Mouse (Mus musculus) kidney, embryonic 15.5 days (tissue): ENCODE results near the gene Ephb1. TPM values are rescaled to one million over a fixed set of nuclear protein-coding genes. Genes with fewer than 3 reads are reported as not detected.

Experiments
- ATAC-seq: fragments of 200-750 bp; cut with Nextera tagmentation; replicated peaks from 2 replicates; pipeline ENCODE4 v1.8.0; 2017; ENCODE audit warnings: moderate TSS enrichment; ENCODE audit not compliant: low FRiP score
- H3K27ac ChIP-seq: fragments of 300-500 bp; sonication (generic); 2 replicates; pipeline ENCODE4 v1.5.1; 2015; ENCODE audit warnings: mild to moderate bottlenecking, inconsistent platforms
- H3K27me3 ChIP-seq: fragments of 300-500 bp; sonication (generic); 2 replicates; pipeline ENCODE4 v1.6.1; 2015; ENCODE audit warnings: inconsistent platforms
- H3K36me3 ChIP-seq: fragments of 300-500 bp; sonication (generic); 2 replicates; pipeline ENCODE4 v1.6.1; 2015; ENCODE audit warnings: inconsistent platforms
- H3K4me1 ChIP-seq: fragments of 300-500 bp; sonication (generic); 2 replicates; pipeline ENCODE4 v1.6.1; 2015; ENCODE audit warnings: inconsistent platforms
- H3K4me2 ChIP-seq: fragments of 300-500 bp; sonication (generic); 2 replicates; pipeline ENCODE4 v1.6.1; 2015; ENCODE audit warnings: moderate library complexity, mild to moderate bottlenecking, inconsistent platforms
- H3K4me3 ChIP-seq: fragments of 300-500 bp; sonication (generic); replicated peaks from 2 replicates; pipeline ENCODE4 v1.5.1; 2015; ENCODE audit warnings: mild to moderate bottlenecking, inconsistent platforms
- H3K9ac ChIP-seq: fragments of 300-500 bp; sonication (generic); 2 replicates; pipeline ENCODE4 v1.6.1; 2015; ENCODE audit warnings: mild to moderate bottlenecking, inconsistent platforms
- H3K9me3 ChIP-seq: fragments of 300-500 bp; sonication (generic); replicated peaks from 2 replicates; pipeline ENCODE4 v1.6.1; 2016; ENCODE audit warnings: inconsistent platforms
- WGBS: fragments of 180-500 bp; shearing (Covaris S2); methylation state at CpG from one replicate; pipeline ENCODE4 v1.1.7; 2015; ENCODE audit warnings: mixed read lengths; 5-methylcytosine and 5-hydroxymethylcytosine counted together
- polyA plus RNA-seq: library from polyadenylated mRNA; unstranded; fragments of >200 nt; fragmentation: Nextera tagmentation; extraction: Ambion mirVana; gene quantifications from 2 replicates; pipeline ENCODE4 v1.2.1, GENCODE M21; 2015

Gene Ephb1
- polyA plus RNA-seq, 1 experiment from 2014 or later = 4.8 TPM

- Histone ChIP-seq H3K4me3 (no peak overlapping the region), H3K36me3 (no peaks in the 10 kb centered on the region), H3K9me3 (no peaks in the 10 kb centered on the region), H3K9ac (no peak overlapping the region), H3K27me3 (0 out of 2 replicates have a peak, but pooled peaks cover 2% of the 10 kb centered on the region), H3K4me2 (no peak overlapping the region), H3K27ac (no peak overlapping the region), H3K4me1 (peaks cover 6% of the 10 kb centered on the region; the same call in 1 of the 2 replicates)
- WGBS = 60% methylated on average over 3 of the region's 3 CpGs
- no peak for ATAC-seq
These were observed 285.2 kb downstream of the Ephb1 start for GRCm38 (mm10) chr9:102069151-102069882.

GRCm38 (mm10) chr9:102066601-102067000 lies 287.9 kb downstream of the Ephb1 start:
- no peak overlapping the region for H3K27ac ChIP-seq

GRCm38 (mm10) chr9:102045886-102046285 lies 308.6 kb downstream of the Ephb1 start:
- 46% methylated on average over 2 of the region's 2 CpGs for WGBS
- Histone ChIP-seq H3K4me2 (no peak overlapping the region), H3K36me3 (no peaks in the 10 kb centered on the region), H3K4me1 (no peaks in the 10 kb centered on the region), H3K9ac (no peak overlapping the region), H3K4me3 (no peak overlapping the region), H3K27me3 (0 out of 2 replicates have a peak, but pooled peaks cover 8% of the 10 kb centered on the region), H3K27ac (no peak overlapping the region), H3K9me3 (no peaks in the 10 kb centered on the region)
- ATAC-seq = no peak

More at GRCm38 (mm10) chr9:102066601-102067000, 287.9 kb downstream of the Ephb1 start:
- 71% methylated on average over 10 of the region's 10 CpGs for WGBS
- Histone ChIP-seq H3K36me3 (no peaks in the 10 kb centered on the region), H3K4me2 (no peak overlapping the region), H3K9me3 (no peaks in the 10 kb centered on the region), H3K9ac (no peak overlapping the region), H3K4me3 (no peak overlapping the region), H3K27me3 (no peaks in the 10 kb centered on the region), H3K4me1 (peaks cover 6% of the 10 kb centered on the region; the same call in 1 of the 2 replicates)
- no peak for ATAC-seq

- Histone ChIP-seq H3K36me3 (no peaks in the 10 kb centered on the region), H3K27ac (no peak overlapping the region), H3K27me3 (0 out of 2 replicates have a peak, but pooled peaks cover 8% of the 10 kb centered on the region), H3K9me3 (no peaks in the 10 kb centered on the region), H3K4me3 (no peak overlapping the region), H3K9ac (no peak overlapping the region), H3K4me1 (no peaks in the 10 kb centered on the region), H3K4me2 (no peak overlapping the region)
- WGBS = 43% methylated on average over 8 of the region's 8 CpGs
- ATAC-seq = no peak
These were observed 309.2 kb downstream of the Ephb1 start for GRCm38 (mm10) chr9:102045111-102045861.

- no peaks in the 10 kb centered on the region for H3K27me3 ChIP-seq
- no peak overlapping the region for H3K9ac ChIP-seq
- no peak overlapping the region for H3K27ac ChIP-seq
- H3K4me2 ChIP-seq = no peak overlapping the region
- no peaks in the 10 kb centered on the region for H3K36me3 ChIP-seq
- no peaks in the 10 kb centered on the region for H3K4me1 ChIP-seq
- H3K9me3 ChIP-seq = no peaks in the 10 kb centered on the region
- ATAC-seq = no peak
- 64% methylated on average over 6 of the region's 6 CpGs for WGBS
- H3K4me3 ChIP-seq = no peak overlapping the region
These were observed 315.3 kb downstream of the Ephb1 start for GRCm38 (mm10) chr9:102039011-102039733.

- H3K4me2 ChIP-seq = no peak overlapping the region
- ATAC-seq = no peak
These were observed 318.4 kb downstream of the Ephb1 start for GRCm38 (mm10) chr9:102036132-102036531.

GRCm38 (mm10) chr9:102033231-102033630 lies 321.3 kb downstream of the Ephb1 start:
- Histone ChIP-seq H3K27ac (no peak overlapping the region), H3K4me3 (no peak overlapping the region), H3K4me2 (no peak overlapping the region), H3K9me3 (no peaks in the 10 kb centered on the region), H3K27me3 (no peaks in the 10 kb centered on the region), H3K4me1 (no peaks in the 10 kb centered on the region), H3K9ac (no peak overlapping the region), H3K36me3 (no peaks in the 10 kb centered on the region)
- no peak for ATAC-seq
- 80% methylated on average over 5 of the region's 5 CpGs for WGBS

More at GRCm38 (mm10) chr9:102036132-102036531, 318.4 kb downstream of the Ephb1 start:
- Histone ChIP-seq H3K9me3 (no peaks in the 10 kb centered on the region), H3K36me3 (no peaks in the 10 kb centered on the region), H3K27me3 (no peaks in the 10 kb centered on the region), H3K4me1 (no peaks in the 10 kb centered on the region), H3K4me3 (no peak overlapping the region), H3K9ac (no peak overlapping the region), H3K27ac (no peak overlapping the region)
- WGBS = 65% methylated on average over 5 of the region's 5 CpGs

GRCm38 (mm10) chr9:102032376-102032775 lies 322.1 kb downstream of the Ephb1 start:
- no peak overlapping the region for H3K4me3 ChIP-seq
- 48% methylated on average over 8 of the region's 8 CpGs for WGBS
- no peaks in the 10 kb centered on the region for H3K36me3 ChIP-seq
- no peaks in the 10 kb centered on the region for H3K4me1 ChIP-seq
- no peaks in the 10 kb centered on the region for H3K9me3 ChIP-seq
- no peak overlapping the region for H3K9ac ChIP-seq
- no peak overlapping the region for H3K27ac ChIP-seq
- no peak overlapping the region for H3K4me2 ChIP-seq
- ATAC-seq = no peak
- H3K27me3 ChIP-seq = no peaks in the 10 kb centered on the region

- Histone ChIP-seq H3K9ac (no peak overlapping the region), H3K27me3 (no peaks in the 10 kb centered on the region), H3K4me2 (no peak overlapping the region), H3K27ac (no peak overlapping the region), H3K36me3 (no peaks in the 10 kb centered on the region), H3K4me1 (no peaks in the 10 kb centered on the region), H3K4me3 (no peak overlapping the region), H3K9me3 (no peaks in the 10 kb centered on the region)
- ATAC-seq = no peak
- WGBS = 77% methylated on average over 7 of the region's 7 CpGs
These were observed 324.8 kb downstream of the Ephb1 start for GRCm38 (mm10) chr9:102029661-102030060.

- H3K9ac ChIP-seq = no peak overlapping the region
- no peaks in the 10 kb centered on the region for H3K27me3 ChIP-seq
- WGBS = 73% methylated on average over 2 of the region's 2 CpGs
- H3K36me3 ChIP-seq = no peaks in the 10 kb centered on the region
- no peak overlapping the region for H3K27ac ChIP-seq
- no peaks in the 10 kb centered on the region for H3K9me3 ChIP-seq
- ATAC-seq = no peak
- H3K4me1 ChIP-seq = no peaks in the 10 kb centered on the region
- no peak overlapping the region for H3K4me3 ChIP-seq
- H3K4me2 ChIP-seq = no peak overlapping the region
These were observed 328.4 kb downstream of the Ephb1 start for GRCm38 (mm10) chr9:102026136-102026535.

GRCm38 (mm10) chr9:102025141-102025540 lies 329.4 kb downstream of the Ephb1 start:
- ATAC-seq = no peak
- no peak overlapping the region for H3K27ac ChIP-seq
- no peak overlapping the region for H3K4me2 ChIP-seq
- H3K4me3 ChIP-seq = no peak overlapping the region
- 94% methylated on average over 6 of the region's 6 CpGs for WGBS
- H3K27me3 ChIP-seq = no peaks in the 10 kb centered on the region
- 0 out of 2 replicates have a peak, but pooled peaks cover 1% of the 10 kb centered on the region for H3K9me3 ChIP-seq
- no peaks in the 10 kb centered on the region for H3K4me1 ChIP-seq
- H3K36me3 ChIP-seq = no peaks in the 10 kb centered on the region
- no peak overlapping the region for H3K9ac ChIP-seq

- H3K4me1 ChIP-seq = no peaks in the 10 kb centered on the region
- no peaks in the 10 kb centered on the region for H3K27me3 ChIP-seq
- ATAC-seq = no peak
- H3K4me2 ChIP-seq = no peak overlapping the region
- peaks cover 6% of the 10 kb centered on the region; the same call in 1 of the 2 replicates for H3K9me3 ChIP-seq
- H3K9ac ChIP-seq = no peak overlapping the region
- H3K4me3 ChIP-seq = no peak overlapping the region
- H3K27ac ChIP-seq = no peak overlapping the region
- no peaks in the 10 kb centered on the region for H3K36me3 ChIP-seq
These were observed 339.0 kb downstream of the Ephb1 start for GRCm38 (mm10) chr9:102015516-102015915.
